8 mouse cellular contexts compared by ENCODE assay signal in genomic region chr1:66701576-66701940, GRCm38 (mm10). TPM values are rescaled to one million over a fixed set of nuclear protein-coding genes. Genes with fewer than 3 reads are reported as not detected.
A peak's percentile ranks its signal among the peaks of the same experiment; 100 is the strongest.
DNase-seq lines count a peak whose midpoint lies in the region; ATAC-seq and TF ChIP-seq lines count a peak whose summit lies in the region.

No protein-coding gene starts in this region.

- no peak overlapping the region for H3K27ac ChIP-seq in kidney, embryonic 14.5 days (ENCODE audit: low read depth, low read length)
- H3K27ac ChIP-seq in embryonic facial prominence, embryonic 12.5 days = no peak overlapping the region
- no peak overlapping the region for H3K27ac ChIP-seq in limb, embryonic 12.5 days

- H3K9ac ChIP-seq in kidney, embryonic 14.5 days (ENCODE audit: low read depth, low read length) = peak overlapping the region; percentile 80; the same call in 1 of the 2 replicates
- peak overlapping the region; percentile 73 for H3K9ac ChIP-seq in embryonic facial prominence, embryonic 12.5 days
- H3K9ac ChIP-seq in limb, embryonic 12.5 days (replicated peaks) = peak overlapping the region; percentile 83

- no peaks in the 10 kb centered on the region for H3K27me3 ChIP-seq in kidney, embryonic 14.5 days (ENCODE audit: control insufficient read depth, insufficient read depth, low read length)
- H3K27me3 ChIP-seq in embryonic facial prominence, embryonic 12.5 days = no peaks in the 10 kb centered on the region
- no peaks in the 10 kb centered on the region for H3K27me3 ChIP-seq in limb, embryonic 12.5 days
- no peaks in the 10 kb centered on the region for H3K27me3 ChIP-seq in myocyte (ENCODE audit: control insufficient read depth, insufficient read depth, insufficient read length)

- H3K4me2 ChIP-seq in kidney, embryonic 14.5 days (replicated peaks; ENCODE audit: low read depth, low read length) = peak overlapping the region; percentile 66
- peak overlapping the region; percentile 54 for H3K4me2 ChIP-seq in embryonic facial prominence, embryonic 12.5 days (replicated peaks)
- H3K4me2 ChIP-seq in limb, embryonic 12.5 days = peak overlapping the region; percentile 66
- peak overlapping the region; percentile 69 for H3K4me2 ChIP-seq in myocyte (ENCODE audit: low read depth)

- peaks cover 34% of the 10 kb centered on the region for H3K79me2 ChIP-seq in myocyte (ENCODE audit: control insufficient read depth, insufficient read depth)

- peak overlapping the region; percentile 74 for H3K4me3 ChIP-seq in kidney, embryonic 14.5 days (ENCODE audit: low read length)
- peak overlapping the region; percentile 81 for H3K4me3 ChIP-seq in embryonic facial prominence, embryonic 12.5 days
- peak overlapping the region; percentile 79 for H3K4me3 ChIP-seq in limb, embryonic 12.5 days (replicated peaks)
- peak overlapping the region; percentile 60 for H3K4me3 ChIP-seq in myocyte

- no peak for TF ChIP-seq POLR2A in myocyte (IDR thresholded peaks at IDR 0.05; ENCODE audit: insufficient read length, low read depth)

- DNase-seq in kidney, adult 8-10 months = no peak
- DNase-seq in thymus, postnatal 4 days = no peak

- no peaks in the 10 kb centered on the region for H3K9me3 ChIP-seq in kidney, embryonic 14.5 days (ENCODE audit: control insufficient read depth, low read length)
- H3K9me3 ChIP-seq in embryonic facial prominence, embryonic 12.5 days = no peaks in the 10 kb centered on the region
- no peaks in the 10 kb centered on the region for H3K9me3 ChIP-seq in limb, embryonic 12.5 days

- peaks cover 5% of the 10 kb centered on the region; the same call in 1 of the 2 replicates for H3K4me1 ChIP-seq in kidney, embryonic 14.5 days (ENCODE audit: control insufficient read depth, insufficient read depth, low read length)
- H3K4me1 ChIP-seq in embryonic facial prominence, embryonic 12.5 days = peaks cover 8% of the 10 kb centered on the region
- H3K4me1 ChIP-seq in limb, embryonic 12.5 days (replicated peaks) = peaks cover 7% of the 10 kb centered on the region

- peaks cover 1% of the 10 kb centered on the region; the same call in 1 of the 2 replicates for H3K36me3 ChIP-seq in kidney, embryonic 14.5 days (ENCODE audit: control insufficient read depth, insufficient read depth, low read length)
- peaks cover 3% of the 10 kb centered on the region; the same call in 1 of the 2 replicates for H3K36me3 ChIP-seq in embryonic facial prominence, embryonic 12.5 days
- H3K36me3 ChIP-seq in limb, embryonic 12.5 days = peaks cover 5% of the 10 kb centered on the region; the same call in 1 of the 2 replicates
- H3K36me3 ChIP-seq in myocyte (ENCODE audit: control insufficient read depth, insufficient read depth) = peaks cover 4% of the 10 kb centered on the region

- 31% methylated on average over 2 of the region's 2 CpGs for WGBS in kidney, embryonic 14.5 days
- 37% methylated on average over 2 of the region's 2 CpGs for WGBS in embryonic facial prominence, embryonic 12.5 days
- WGBS in limb, embryonic 12.5 days = 32% methylated on average over 2 of the region's 2 CpGs

- ATAC-seq in kidney, embryonic 14.5 days (ENCODE audit: low FRiP score, low TSS enrichment) = no peak
- no peak for ATAC-seq in embryonic facial prominence, embryonic 12.5 days (ENCODE audit: insufficient number of reproducible peaks, insufficient read depth, low FRiP score, low TSS enrichment)
- no peak for ATAC-seq in limb, embryonic 12.5 days (ENCODE audit: insufficient number of reproducible peaks, insufficient read depth, low FRiP score, low TSS enrichment, low read depth)
- no peak for ATAC-seq in CD4-positive, CD25-positive, alpha-beta regulatory T cell, adult 4 months
- no peak for ATAC-seq in megakaryocyte-erythroid progenitor cell, adult 5-6 weeks (replicated peaks; ENCODE audit: low FRiP score, low TSS enrichment, poor library complexity, severe bottlenecking)

- H3ac ChIP-seq in myocyte (ENCODE audit: control insufficient read depth, insufficient read length) = peak overlapping the region; percentile 72

TF ChIP-seq in myocyte, 11 proteins besides CTCF, POLR2A, EP300 and RAD21:
- no peak for TF ChIP-seq TCF3 (IDR thresholded peaks at IDR 0.05; ENCODE audit: insufficient read length, low read depth)
- TF ChIP-seq REST (IDR thresholded peaks at IDR 0.05; ENCODE audit: insufficient read depth, insufficient read length) = no peak
- TF ChIP-seq POLR2AphosphoS2 (IDR thresholded peaks at IDR 0.05; ENCODE audit: insufficient read length, low read depth) = no peak
- no peak for TF ChIP-seq USF1 (IDR thresholded peaks at IDR 0.05; ENCODE audit: low read depth)
- TF ChIP-seq TCF12 (IDR thresholded peaks at IDR 0.05; ENCODE audit: insufficient read depth, poor library complexity, severe bottlenecking) = no peak
- TF ChIP-seq MAX (IDR thresholded peaks at IDR 0.05; ENCODE audit: low read depth) = no peak
- TF ChIP-seq E2F4 (IDR thresholded peaks at IDR 0.05; ENCODE audit: insufficient read depth) = no peak
- no peak for TF ChIP-seq MYOG (IDR thresholded peaks at IDR 0.05; ENCODE audit: control insufficient read depth in 1 of 3, insufficient read depth in 1 of 3, insufficient read length in 2 of 3, low read depth in 2 of 3)
- no peak for TF ChIP-seq SRF (IDR thresholded peaks at IDR 0.05; ENCODE audit: control insufficient read depth, insufficient read length, low read depth)
- no peak for TF ChIP-seq CEBPB (IDR thresholded peaks at IDR 0.05; ENCODE audit: insufficient read depth, poor library complexity, severe bottlenecking)
- no peak for TF ChIP-seq MYOD1 (IDR thresholded peaks at IDR 0.05; ENCODE audit: control insufficient read depth in 1 of 3, insufficient read length in 2 of 3, low read depth in 2 of 3)

RNA-seq across cellular contexts. Expression of gene Rpe, which starts 0.9 kb away (rescaled TPM):
- 40.7 and 49.3 TPM in 2 replicates for polyA plus RNA-seq in kidney, embryonic 14.5 days (2014; fragmentation: Nextera tagmentation; extraction: Ambion mirVana)
- polyA plus RNA-seq in embryonic facial prominence, embryonic 12.5 days (2016; fragmentation: Nextera tagmentation; extraction: Ambion mirVana) = 47.6 and 49.8 TPM in 2 replicates
- 49.2 and 51.7 TPM in 2 replicates for polyA plus RNA-seq in limb, embryonic 12.5 days (2016; fragmentation: Nextera tagmentation; extraction: Ambion mirVana)
- polyA plus RNA-seq in myocyte (2012; fragmentation: generic; extraction: Trizol) = 7.6 TPM
- 10 to 100 TPM; 48.0 to 48.3 TPM for polyA plus RNA-seq in CD4-positive, CD25-positive, alpha-beta regulatory T cell, adult 4 months (2017; shearing (Covaris generic))
- total RNA-seq in megakaryocyte-erythroid progenitor cell, adult 5-6 weeks (2014; fragmentation: Nextera tagmentation) = 33.7 and 42.6 TPM in 2 replicates
- 41.4 and 45.1 TPM in 2 replicates for total RNA-seq in megakaryocyte-erythroid progenitor cell, adult 5-6 weeks (2017)
